Mouse (Mus musculus) brown adipose tissue, adult 24 weeks (tissue): Measurements from ENCODE around the gene Tnfsf14. TPM values are rescaled to one million over a fixed set of nuclear protein-coding genes. Genes with fewer than 3 reads are reported as not detected.

ENCODE experiments used
- H3K27ac ChIP-seq: fragments of 200-500 bp; replicated peaks from 2 replicates; pipeline ENCODE4 v1.5.1; 2012; ENCODE audit warnings: low read depth, mild to moderate bottlenecking, low read length
- H3K4me1 ChIP-seq: fragments of 200-500 bp; 2 replicates; pipeline ENCODE4 v1.6.1; 2012; ENCODE audit warnings: low read length, mixed read lengths; ENCODE audit not compliant: control insufficient read depth, insufficient read depth, insufficient read length
- H3K4me3 ChIP-seq: fragments of 200-500 bp; 2 replicates; pipeline ENCODE4 v1.5.1; 2012; ENCODE audit warnings: low read depth, mild to moderate bottlenecking, low read length, moderate library complexity; ENCODE audit not compliant: insufficient read depth
- polyA plus RNA-seq: library from polyadenylated mRNA; stranded (reverse); fragments of >200 nt; gene quantifications from 2 replicates; pipeline ENCODE4 v1.2.4, GENCODE M21; 2012; ENCODE audit not compliant: missing spikeins, insufficient read depth, insufficient read length

Tnfsf14 gene
- polyA plus RNA-seq, 1 experiment: not detected

GRCm38 (mm10) chr17:57173351-57173750, 20.6 kb downstream of the Tnfsf14 start:
- no peak overlapping the region for H3K27ac ChIP-seq
- no peak overlapping the region for H3K4me3 ChIP-seq
- H3K4me1 ChIP-seq: no peaks in the 10 kb centered on the region

- Histone ChIP-seq H3K27ac (no peak overlapping the region), H3K4me3 (no peak overlapping the region), H3K4me1 (no peaks in the 10 kb centered on the region)
These were observed 21.6 kb downstream of the Tnfsf14 start for GRCm38 (mm10) chr17:57172378-57172777.

GRCm38 (mm10) chr17:57170616-57171260, 23.2 kb downstream of the Tnfsf14 start:
- no peak overlapping the region for H3K4me3 ChIP-seq
- H3K27ac ChIP-seq: no peak overlapping the region
- H3K4me1 ChIP-seq: no peaks in the 10 kb centered on the region

GRCm38 (mm10) chr17:57166800-57167791, 26.9 kb downstream of the Tnfsf14 start:
- no peak overlapping the region for H3K27ac ChIP-seq
- no peak overlapping the region for H3K4me3 ChIP-seq
- no peaks in the 10 kb centered on the region for H3K4me1 ChIP-seq

- no peaks in the 10 kb centered on the region for H3K4me1 ChIP-seq
- no peak overlapping the region for H3K4me3 ChIP-seq
- H3K27ac ChIP-seq: no peak overlapping the region
These were observed 40.2 kb downstream of the Tnfsf14 start for GRCm38 (mm10) chr17:57153787-57154186.

GRCm38 (mm10) chr17:57153006-57153405, 41.0 kb downstream of the Tnfsf14 start:
- Histone ChIP-seq H3K27ac (no peak overlapping the region), H3K4me1 (no peaks in the 10 kb centered on the region)

GRCm38 (mm10) chr17:57148994-57149803, 44.8 kb downstream of the Tnfsf14 start, which contains the start of gene Cd70:
Cd70 (minus strand) TSS chr17:57149777.
- no peak within 1 kb of the TSS for H3K27ac ChIP-seq
- H3K4me3 ChIP-seq: no peak within 1 kb of the TSS
- no peaks in the 10 kb centered on the region for H3K4me1 ChIP-seq

More at GRCm38 (mm10) chr17:57153006-57153405, 41.0 kb downstream of the Tnfsf14 start:
- H3K4me3 ChIP-seq: no peak overlapping the region

- H3K4me1 ChIP-seq: no peaks in the 10 kb centered on the region
- no peak overlapping the region for H3K27ac ChIP-seq
- no peak overlapping the region for H3K4me3 ChIP-seq
These were observed 45.6 kb downstream of the Tnfsf14 start for GRCm38 (mm10) chr17:57148343-57148742.

- no peaks in the 10 kb centered on the region for H3K4me1 ChIP-seq
- no peak overlapping the region for H3K27ac ChIP-seq
- H3K4me3 ChIP-seq: no peak overlapping the region
These were observed 48.9 kb downstream of the Tnfsf14 start for GRCm38 (mm10) chr17:57145115-57145514.

- H3K27ac ChIP-seq: no peak overlapping the region
- H3K4me3 ChIP-seq: no peak overlapping the region
- H3K4me1 ChIP-seq: no peaks in the 10 kb centered on the region
These were observed 50.3 kb downstream of the Tnfsf14 start for GRCm38 (mm10) chr17:57143704-57144103.

GRCm38 (mm10) chr17:57139708-57140107, 54.3 kb downstream of the Tnfsf14 start:
- Histone ChIP-seq H3K4me1 (no peaks in the 10 kb centered on the region), H3K4me3 (no peak overlapping the region), H3K27ac (no peak overlapping the region)

Other genes starting within 250 kb of the Tnfsf14 start
- not detected in 2 replicates for gene Acer1, start 212.1 kb downstream of the Tnfsf14 start, polyA plus RNA-seq
- 175 and 196 TPM in 2 replicates for gene Clpp, start 203.9 kb downstream of the Tnfsf14 start, polyA plus RNA-seq
- 57.4 and 68.7 TPM in 2 replicates for gene Alkbh7, start 196.8 kb downstream of the Tnfsf14 start, polyA plus RNA-seq
- not detected in 2 replicates for gene Pspn, start 194.2 kb downstream of the Tnfsf14 start, polyA plus RNA-seq
- 29.1 and 29.3 TPM in 2 replicates for gene Gtf2f1, start 182.9 kb downstream of the Tnfsf14 start, polyA plus RNA-seq
- not detected in 2 replicates for gene Gm17949, start 182.7 kb downstream of the Tnfsf14 start, polyA plus RNA-seq
- gene Khsrp, start 162.7 kb downstream of the Tnfsf14 start, polyA plus RNA-seq: 18.7 and 21.7 TPM in 2 replicates
- not detected in 2 replicates for gene Slc25a41, start 152.5 kb downstream of the Tnfsf14 start, polyA plus RNA-seq
- gene Crb3, start 135.1 kb downstream of the Tnfsf14 start, polyA plus RNA-seq: not detected in 2 replicates
- gene Slc25a23, start 134.3 kb downstream of the Tnfsf14 start, polyA plus RNA-seq: 107 and 161 TPM in 2 replicates
- 1.3 and 4.3 TPM in 2 replicates for gene Dennd1c, start 115.7 kb downstream of the Tnfsf14 start, polyA plus RNA-seq
- gene Tubb4a, start 106.4 kb downstream of the Tnfsf14 start, polyA plus RNA-seq: 2.4 and 2.9 TPM in 2 replicates
- 0.79 TPM in 1 of 2 replicates, not detected in the other for gene Tnfsf9, start 88.9 kb downstream of the Tnfsf14 start, polyA plus RNA-seq
- gene Cd70, start 44.4 kb downstream of the Tnfsf14 start, polyA plus RNA-seq: not detected in 2 replicates
- gene C3, start 34.0 kb upstream of the Tnfsf14 start, polyA plus RNA-seq: 266 and 361 TPM in 2 replicates
- 36.4 and 36.6 TPM in 2 replicates for gene Gpr108, start 54.3 kb upstream of the Tnfsf14 start, polyA plus RNA-seq
- 20.4 and 30.0 TPM in 2 replicates for gene Trip10, start 55.3 kb upstream of the Tnfsf14 start, polyA plus RNA-seq
- gene Vav1, start 84.9 kb upstream of the Tnfsf14 start, polyA plus RNA-seq: 1.3 and 1.5 TPM in 2 replicates
- gene Adgre1, start 164.5 kb upstream of the Tnfsf14 start, polyA plus RNA-seq: 8.2 and 12.4 TPM in 2 replicates